Mouse (Mus musculus) CH12.LX (cell line): Measurements from ENCODE around the gene Mitf.

Experiments used
- BHLHE40 ChIP-seq: IDR thresholded peaks from 2 replicates; pipeline ENCODE4 v1.6.1; 2011; ENCODE audit warnings: mild to moderate bottlenecking, low read depth, low read length, improper control_type of control experiment
- CTCF ChIP-seq, 2 experiments: IDR thresholded peaks in 1 of 2; conservative IDR thresholded peaks in 1 of 2; 2 replicates each; pipeline ENCODE4 v1.5.1; 2011 to 2012; ENCODE audit warnings: low read depth in 2 of 2, low read length in 2 of 2, improper control_type of control experiment in 1 of 2, inconsistent platforms in 1 of 2, mild to moderate bottlenecking in 1 of 2, moderate library complexity in 1 of 2
- NRF1 ChIP-seq: IDR thresholded peaks from 2 replicates; pipeline ENCODE4 v1.6.1; 2014; ENCODE audit warnings: low read depth, mild to moderate bottlenecking, inconsistent platforms, low read length, improper control_type of control experiment, moderate library complexity
- ZMIZ1 ChIP-seq: IDR thresholded peaks from 2 replicates; pipeline ENCODE4 v1.6.1; 2012; ENCODE audit warnings: low read depth, mild to moderate bottlenecking, inconsistent platforms, low read length, improper control_type of control experiment

DNA sequence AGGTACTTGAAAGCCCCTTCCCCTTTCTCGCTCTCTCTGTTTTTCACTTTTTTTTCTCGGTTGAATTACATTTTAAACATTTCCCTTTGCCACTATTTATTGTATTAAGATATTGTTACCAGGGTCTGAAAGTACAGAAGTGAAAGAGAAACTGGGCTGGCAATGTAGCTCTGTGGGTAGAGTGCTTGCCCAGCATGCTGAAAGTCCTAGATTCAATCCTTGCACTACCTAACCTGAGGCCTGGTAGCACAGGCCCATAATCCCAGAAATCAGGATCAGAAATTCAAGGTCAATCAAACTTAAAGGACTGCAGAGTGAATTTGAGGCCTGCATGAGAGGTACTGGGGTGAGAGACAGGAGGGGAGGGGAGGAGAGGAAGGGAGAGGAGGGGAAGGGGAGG, 242.7 kb downstream of the Mitf start:
- TF ChIP-seq CTCF (conservative IDR thresholded peaks at IDR 0.05 in 1 of 2, IDR thresholded peaks at IDR 0.05 in 1 of 2; ENCODE audit: low read depth in 2 of 2, low read length in 2 of 2) (no peak), BHLHE40 (no peak), ZMIZ1 (no peak), NRF1 (no peak)
